10 mouse cellular contexts compared by ENCODE assay signal in genomic region chr14:60664641-60665040, GRCm38 (mm10). TPM values are rescaled to one million over a fixed set of nuclear protein-coding genes. Genes with fewer than 3 reads are reported as not detected.
DNase-seq lines count a peak whose midpoint lies in the region; ATAC-seq lines count a peak whose summit lies in the region.
"Had no signal": no experiment of that assay in that cellular context is flagged by ENCODE, and none has a peak within 500 bp of the region (broad histone marks: within the 10 kb centered on the region; RNA-seq: fewer than 3 reads in every experiment).

No protein-coding gene starts in this region.

- no peaks in the 10 kb centered on the region for H3K9me3 ChIP-seq in limb, embryonic 12.5 days
- H3K9me3 ChIP-seq in limb, embryonic 10.5 days (replicated peaks), result no peaks in the 10 kb centered on the region
- H3K9me3 ChIP-seq in forebrain, embryonic 15.5 days, result no peaks in the 10 kb centered on the region
- H3K9me3 ChIP-seq: hindbrain, embryonic 15.5 days had no signal

- H3K9ac ChIP-seq in limb, embryonic 12.5 days (replicated peaks), result no peak overlapping the region
- H3K9ac ChIP-seq in forebrain, embryonic 15.5 days (replicated peaks), result no peak overlapping the region
- H3K9ac ChIP-seq: hindbrain, embryonic 15.5 days had no signal

- H3K4me2 ChIP-seq in limb, embryonic 12.5 days, result no peak overlapping the region
- H3K4me2 ChIP-seq in forebrain, embryonic 15.5 days (replicated peaks), result no peak overlapping the region
- H3K4me2 ChIP-seq: hindbrain, embryonic 15.5 days had no signal

- ATAC-seq in limb, embryonic 12.5 days (ENCODE audit: insufficient number of reproducible peaks, insufficient read depth, low FRiP score, low TSS enrichment, low read depth), result peak; percentile 42; the same call in 1 of the 2 replicates
- peak; percentile 69 for ATAC-seq in forebrain, embryonic 15.5 days (replicated peaks)
- no peak for ATAC-seq in megakaryocyte-erythroid progenitor cell, adult 5-6 weeks (replicated peaks; ENCODE audit: low FRiP score, low TSS enrichment, poor library complexity, severe bottlenecking)

- WGBS in limb, embryonic 12.5 days, result 65% methylated on average over 4 of the region's 4 CpGs
- WGBS in limb, embryonic 10.5 days, result 83% methylated on average over 4 of the region's 4 CpGs
- 8% methylated on average over 4 of the region's 4 CpGs for WGBS in forebrain, embryonic 15.5 days

- no peaks in the 10 kb centered on the region for H3K36me3 ChIP-seq in limb, embryonic 12.5 days
- H3K36me3 ChIP-seq in limb, embryonic 10.5 days, result no peaks in the 10 kb centered on the region
- no peaks in the 10 kb centered on the region for H3K36me3 ChIP-seq in forebrain, embryonic 15.5 days
- H3K36me3 ChIP-seq: hindbrain, embryonic 15.5 days had no signal

- no peaks in the 10 kb centered on the region for H3K27me3 ChIP-seq in limb, embryonic 12.5 days
- H3K27me3 ChIP-seq in limb, embryonic 10.5 days (ENCODE audit: low read depth, poor library complexity, severe bottlenecking), result no peaks in the 10 kb centered on the region
- no peaks in the 10 kb centered on the region for H3K27me3 ChIP-seq in forebrain, embryonic 15.5 days
- H3K27me3 ChIP-seq: hindbrain, embryonic 15.5 days had no signal

- peaks cover 15% of the 10 kb centered on the region for H3K4me1 ChIP-seq in limb, embryonic 12.5 days (replicated peaks)
- H3K4me1 ChIP-seq in limb, embryonic 10.5 days, result peaks cover 13% of the 10 kb centered on the region
- H3K4me1 ChIP-seq in forebrain, embryonic 15.5 days, result peaks cover 7% of the 10 kb centered on the region; the same call in 1 of the 2 replicates

- H3K27ac ChIP-seq in limb, embryonic 12.5 days, result no peak overlapping the region
- no peak overlapping the region for H3K27ac ChIP-seq in limb, embryonic 10.5 days
- H3K27ac ChIP-seq in forebrain, embryonic 15.5 days (replicated peaks), result no peak overlapping the region
- H3K27ac ChIP-seq: hindbrain, embryonic 15.5 days had no signal

- H3K4me3 ChIP-seq in limb, embryonic 12.5 days (replicated peaks), result no peak overlapping the region
- H3K4me3 ChIP-seq in limb, embryonic 10.5 days, result no peak overlapping the region
- H3K4me3 ChIP-seq in forebrain, embryonic 15.5 days, result no peak overlapping the region
- H3K4me3 ChIP-seq: hindbrain, embryonic 15.5 days; myocyte had no signal

- DNase-seq in limb, embryonic 10.5 days (ENCODE audit: low spot score), result no peak
- DNase-seq in kidney, postnatal 10 days, result peak; percentile 62
- peak; percentile 54 for DNase-seq in retina, postnatal 1 day
- no peak for DNase-seq in thymus, postnatal 10 days (ENCODE audit: low spot score in 2 of 2)
- DNase-seq: lung, adult 18-20 months had no signal

RNA-seq across cellular contexts. Expression of gene Spata13, which starts 30.8 kb away (rescaled TPM):
- polyA plus RNA-seq in limb, embryonic 12.5 days (2016; fragmentation: Nextera tagmentation; extraction: Ambion mirVana), result 10.5 and 14.2 TPM in 2 replicates
- 12.5 and 14.0 TPM in 2 replicates for polyA plus RNA-seq in limb, embryonic 10.5 days (2016; fragmentation: Nextera tagmentation; extraction: Ambion mirVana)
- 50.1 and 52.6 TPM in 2 replicates for polyA plus RNA-seq in forebrain, embryonic 15.5 days (2015; fragmentation: Nextera tagmentation; extraction: Ambion mirVana)
- total RNA-seq in megakaryocyte-erythroid progenitor cell, adult 5-6 weeks (2014; fragmentation: Nextera tagmentation), result 1.7 and 2.7 TPM in 2 replicates
- 3.0 and 3.4 TPM in 2 replicates for total RNA-seq in megakaryocyte-erythroid progenitor cell, adult 5-6 weeks (2017)

Comparison
In these comparisons a context has a peak if more than half of its experiments do, and no peak if none do; other contexts are left out.
1. DNase-seq: peak in kidney, postnatal 10 days (single experiment) and retina, postnatal 1 day (single experiment); none in limb, embryonic 10.5 days (single experiment) and thymus, postnatal 10 days (0 of 2).